Mouse (Mus musculus) thymus, adult 2 months (tissue): ENCODE data around the gene Fgfr3.

Experiments
- CTCF ChIP-seq: fragments of 200-500 bp; IDR thresholded peaks from 2 replicates; pipeline ENCODE4 v1.5.1; 2012; ENCODE audit warnings: mild to moderate bottlenecking, control low read depth, low read length, moderate library complexity, borderline replicate concordance; ENCODE audit not compliant: control insufficient read depth, poor library complexity, insufficient read depth; ENCODE audit errors: extremely low read depth
- POLR2A ChIP-seq: fragments of 200-500 bp; IDR thresholded peaks from 2 replicates; pipeline ENCODE4 v1.6.1; 2012; ENCODE audit warnings: mild to moderate bottlenecking, low read length, control low read depth, moderate library complexity; ENCODE audit not compliant: control insufficient read depth, poor library complexity, insufficient read depth; ENCODE audit errors: extremely low read depth

GRCm38 (mm10) chr5:33704945-33705611 lies 16.4 kb upstream of the Fgfr3 start:
- TF ChIP-seq POLR2A: no peak
- no peak for TF ChIP-seq CTCF
